Mouse (Mus musculus): ENCODE results near the gene Atp6v1g1.

GRCm38 (mm10) chr4:63556665-63557064 is 12.1 kb downstream of the Atp6v1g1 start:
- no peak for TF ChIP-seq CTCF (IDR thresholded peaks at IDR 0.05; ENCODE audit: extremely low read depth, insufficient read length, insufficient replicate concordance, low read depth, low read length)
- no peak for TF ChIP-seq POLR2A (IDR thresholded peaks at IDR 0.05; ENCODE audit: low read depth, low read length)
